Mouse (Mus musculus): ENCODE data around the gene Igsf3.

- TF ChIP-seq CTCF (IDR thresholded peaks at IDR 0.05; ENCODE audit: insufficient read depth, low read depth, low read length) (no peak), POLR2A (IDR thresholded peaks at IDR 0.05; ENCODE audit: insufficient read depth, low read depth, low read length) (no peak)
Measured at GRCm38 (mm10) chr3:101502086-101502760, 125.3 kb downstream of the Igsf3 start.

Measured in olfactory bulb, adult 2 months (tissue).